Mouse (Mus musculus) MEL (cell line): ENCODE data around the gene AA467197. TPM values are rescaled to one million over a fixed set of nuclear protein-coding genes. Genes with fewer than 3 reads are reported as not detected.

Experiments used
- DNase-seq: peaks from one replicate; pipeline ENCODE4 v3.0.0; 2011; ENCODE audit warnings: low read depth, low spot score
- H3K27ac ChIP-seq: 2 replicates; pipeline ENCODE4 v1.5.1; 2012; ENCODE audit warnings: low read depth, mild to moderate bottlenecking, control low read depth, low read length, moderate library complexity; ENCODE audit not compliant: control insufficient read depth
- H3K27me3 ChIP-seq, 2 experiments: fragments of 150-350 bp in 1 of 2; sonication (generic) in 1 of 2; 2 replicates each; pipeline ENCODE4 v1.6.1; 2012; ENCODE audit warnings: low read length in 2 of 2, mild to moderate bottlenecking in 2 of 2, improper control_type of control experiment in 1 of 2, moderate library complexity in 1 of 2; ENCODE audit not compliant: insufficient read depth in 2 of 2, control insufficient read depth in 1 of 2
- H3K36me3 ChIP-seq, 2 experiments: 2 replicates each; pipeline ENCODE4 v1.6.1; 2012 to 2014; ENCODE audit warnings: low read length in 2 of 2, improper control_type of control experiment in 1 of 2, inconsistent platforms in 1 of 2, mild to moderate bottlenecking in 1 of 2; ENCODE audit not compliant: insufficient read depth in 2 of 2, control insufficient read depth in 1 of 2
- H3K4me1 ChIP-seq, 2 experiments: fragments of 150-350 bp in 1 of 2; sonication (generic) in 1 of 2; 2 replicates each; pipeline ENCODE4 v1.6.1; 2012; ENCODE audit warnings: low read length in 2 of 2, improper control_type of control experiment in 1 of 2, mild to moderate bottlenecking in 1 of 2; ENCODE audit not compliant: insufficient read depth in 2 of 2, control insufficient read depth in 1 of 2
- H3K4me3 ChIP-seq, 2 experiments: fragments of 150-350 bp in 1 of 2; sonication (generic) in 1 of 2; 2 replicates each; pipeline ENCODE4 v1.5.1; 2012; ENCODE audit warnings: low read depth in 2 of 2, low read length in 2 of 2, mild to moderate bottlenecking in 2 of 2, moderate library complexity in 2 of 2, control low read depth in 1 of 2, improper control_type of control experiment in 1 of 2; ENCODE audit not compliant: control insufficient read depth in 1 of 2, insufficient read depth in 1 of 2
- H3K79me2 ChIP-seq: 2 replicates; pipeline ENCODE4 v1.6.1; 2012; ENCODE audit warnings: mild to moderate bottlenecking, low read length, moderate library complexity; ENCODE audit not compliant: control insufficient read depth, poor library complexity, insufficient read depth
- H3K9ac ChIP-seq: 2 replicates; pipeline ENCODE4 v1.6.1; 2012; ENCODE audit warnings: low read depth, mild to moderate bottlenecking, control low read depth, low read length, moderate library complexity; ENCODE audit not compliant: control insufficient read depth, poor library complexity, severe bottlenecking
- H3K9me3 ChIP-seq: fragments of 150-350 bp; sonication (generic); replicated peaks from 2 replicates; pipeline ENCODE4 v1.6.1; 2012; ENCODE audit warnings: mild to moderate bottlenecking, low read length, improper control_type of control experiment, moderate library complexity; ENCODE audit not compliant: insufficient read depth
- BHLHE40 ChIP-seq: IDR thresholded peaks from 2 replicates; pipeline ENCODE4 v1.6.1; 2012; ENCODE audit warnings: low read depth, mild to moderate bottlenecking, inconsistent platforms, low read length, improper control_type of control experiment, borderline replicate concordance
- CHD1 ChIP-seq: IDR thresholded peaks from 2 replicates; pipeline ENCODE4 v1.6.1; 2012; ENCODE audit warnings: low read depth, mild to moderate bottlenecking, inconsistent platforms, low read length, improper control_type of control experiment
- CTCF ChIP-seq, 3 experiments: IDR thresholded peaks in 2 of 3; conservative IDR thresholded peaks in 1 of 3; 2 replicates each; pipeline ENCODE4 v1.5.1; 2011 to 2012; ENCODE audit warnings: low read length in 3 of 3, low read depth in 2 of 3, mild to moderate bottlenecking in 2 of 3, improper control_type of control experiment in 1 of 3, inconsistent platforms in 1 of 3, mixed read lengths in 1 of 3, moderate library complexity in 1 of 3; ENCODE audit not compliant: control insufficient read depth in 1 of 3, insufficient read depth in 1 of 3, poor library complexity in 1 of 3, severe bottlenecking in 1 of 3
- EP300 ChIP-seq, 2 experiments: IDR thresholded peaks; 2 replicates each; pipeline ENCODE4 v1.6.1; 2011; ENCODE audit warnings: improper control_type of control experiment in 2 of 2, low read length in 2 of 2, low read depth in 1 of 2, mild to moderate bottlenecking in 1 of 2
- ETS1 ChIP-seq: IDR thresholded peaks from 2 replicates; pipeline ENCODE4 v1.6.1; 2012; ENCODE audit warnings: low read depth, mild to moderate bottlenecking, inconsistent platforms, low read length, improper control_type of control experiment, moderate library complexity
- GABPA ChIP-seq: IDR thresholded peaks from 2 replicates; pipeline ENCODE4 v1.6.1; 2012; ENCODE audit warnings: low read depth, mild to moderate bottlenecking, inconsistent platforms, low read length, improper control_type of control experiment, moderate library complexity
- JUND ChIP-seq: IDR thresholded peaks from 2 replicates; pipeline ENCODE4 v1.6.1; 2011; ENCODE audit warnings: low read depth, mild to moderate bottlenecking, improper control_type of control experiment, low read length
- KAT2A ChIP-seq: conservative IDR thresholded peaks from 2 replicates; pipeline ENCODE4 v1.6.1; 2012; ENCODE audit warnings: low read depth, low read length, improper control_type of control experiment, inconsistent platforms
- MAFK ChIP-seq: IDR thresholded peaks from 2 replicates; pipeline ENCODE4 v1.6.1; 2011; ENCODE audit warnings: low read depth, mild to moderate bottlenecking, low read length, improper control_type of control experiment, borderline replicate concordance
- MAX ChIP-seq: IDR thresholded peaks from 2 replicates; pipeline ENCODE4 v1.6.1; 2011; ENCODE audit warnings: low read length, improper control_type of control experiment
- MAZ ChIP-seq: IDR thresholded peaks from 2 replicates; pipeline ENCODE4 v1.6.1; 2012; ENCODE audit warnings: low read depth, mild to moderate bottlenecking, inconsistent platforms, low read length, improper control_type of control experiment
- MXI1 ChIP-seq: IDR thresholded peaks from 2 replicates; pipeline ENCODE4 v1.6.1; 2011; ENCODE audit warnings: mild to moderate bottlenecking, low read depth, low read length, improper control_type of control experiment
- MYB ChIP-seq: IDR thresholded peaks from 2 replicates; pipeline ENCODE4 v1.6.1; 2011; ENCODE audit warnings: mild to moderate bottlenecking, low read depth, low read length, improper control_type of control experiment
- NRF1 ChIP-seq: IDR thresholded peaks from 2 replicates; pipeline ENCODE4 v1.6.1; 2014; ENCODE audit warnings: low read depth, mild to moderate bottlenecking, inconsistent platforms, low read length, improper control_type of control experiment, moderate library complexity; ENCODE audit not compliant: poor library complexity, insufficient read depth, severe bottlenecking
- RAD21 ChIP-seq: IDR thresholded peaks from 2 replicates; pipeline ENCODE4 v1.6.1; 2011; ENCODE audit warnings: mild to moderate bottlenecking, low read depth, low read length, improper control_type of control experiment
- RCOR1 ChIP-seq: IDR thresholded peaks from 2 replicates; pipeline ENCODE4 v1.6.1; 2012; ENCODE audit warnings: low read depth, mild to moderate bottlenecking, inconsistent platforms, low read length, improper control_type of control experiment
- SMC3 ChIP-seq: IDR thresholded peaks from 2 replicates; pipeline ENCODE4 v1.6.1; 2011; ENCODE audit warnings: low read depth, low read length, improper control_type of control experiment
- TAL1 ChIP-seq: IDR thresholded peaks from 2 replicates; pipeline ENCODE4 v1.6.1; 2012; ENCODE audit warnings: mild to moderate bottlenecking, inconsistent platforms, low read length, moderate library complexity, mixed read lengths
- TBP ChIP-seq: IDR thresholded peaks from 2 replicates; pipeline ENCODE4 v1.8.0; 2011; ENCODE audit warnings: low read depth, low read length, improper control_type of control experiment
- TCF12 ChIP-seq: IDR thresholded peaks from 2 replicates; pipeline ENCODE4 v1.6.1; 2014; ENCODE audit warnings: low read depth, mild to moderate bottlenecking, inconsistent platforms, low read length, improper control_type of control experiment, moderate library complexity
- USF2 ChIP-seq, 2 experiments: IDR thresholded peaks; 2 replicates each; pipeline ENCODE4 v1.6.1; 2011 to 2012; ENCODE audit warnings: improper control_type of control experiment in 2 of 2, low read length in 2 of 2, borderline replicate concordance in 1 of 2, inconsistent platforms in 1 of 2, low read depth in 1 of 2, mild to moderate bottlenecking in 1 of 2; ENCODE audit not compliant: insufficient read depth in 1 of 2
- ZC3H11A ChIP-seq: IDR thresholded peaks from 2 replicates; pipeline ENCODE4 v1.6.1; 2012; ENCODE audit warnings: low read depth, mild to moderate bottlenecking, inconsistent platforms, low read length, improper control_type of control experiment
- ZMIZ1 ChIP-seq: IDR thresholded peaks from 2 replicates; pipeline ENCODE4 v1.6.1; 2012; ENCODE audit warnings: low read depth, mild to moderate bottlenecking, inconsistent platforms, low read length, improper control_type of control experiment, moderate library complexity
- polyA plus RNA-seq, 2 experiments: library from polyadenylated mRNA; stranded (reverse) in 1 of 2; unstranded in 1 of 2; fragments of >175 nt in 1 of 2; fragments of >200 nt in 1 of 2; gene quantifications; 2 replicates each; pipeline versions ENCODE4 v1.2.1 to v1.2.4; 2012; ENCODE audit warnings: low replicate concordance in 2 of 2, low read depth in 1 of 2; ENCODE audit not compliant: insufficient read length in 2 of 2, insufficient read depth in 1 of 2, missing spikeins in 1 of 2
- total RNA-seq: library from RNA; depleted of rRNA; stranded (reverse); fragments of 300-350 nt; gene quantifications from 2 replicates; pipeline ENCODE4 v1.2.3, GENCODE M21; 2012

The AA467197 gene
- total and polyA plus RNA-seq, 3 experiments = not detected

- no peak overlapping the region for H3K27ac ChIP-seq
- TF ChIP-seq TBP (no peak), ZMIZ1 (no peak), JUND (no peak), ZC3H11A (0 out of 2 replicates have a peak, but pooled peaks have one; percentile 13), SMC3 (peak; percentile 38), NRF1 (no peak), RAD21 (peak; percentile 47), GABPA (no peak), CTCF (IDR thresholded peaks at IDR 0.05 in 2 of 3, conservative IDR thresholded peaks at IDR 0.05 in 1 of 3; ENCODE audit: control insufficient read depth in 1 of 3, insufficient read depth in 1 of 3, low read depth in 2 of 3, low read length in 3 of 3, poor library complexity in 1 of 3, severe bottlenecking in 1 of 3) (peak in 2 of 3 experiments; percentile 30 to 45; a peak in 3 of 6 replicates)
- no peaks in the 10 kb centered on the region for H3K27me3 ChIP-seq
- peak; percentile 11 for DNase-seq
- no peaks in the 10 kb centered on the region for H3K36me3 ChIP-seq
- H3K4me3 ChIP-seq = no peak overlapping the region
- H3K4me1 ChIP-seq = no peaks in the 10 kb centered on the region
- no peak overlapping the region for H3K9ac ChIP-seq
- no peaks in the 10 kb centered on the region for H3K9me3 ChIP-seq
- H3K79me2 ChIP-seq = no peaks in the 10 kb centered on the region
Observed at GRCm38 (mm10) chr2:122667856-122668255, 31.1 kb downstream of the AA467197 start.

- Histone ChIP-seq H3K4me1 (no peaks in the 10 kb centered on the region), H3K36me3 (no peaks in the 10 kb centered on the region), H3K27ac (no peak overlapping the region), H3K9me3 (no peaks in the 10 kb centered on the region), H3K27me3 (no peaks in the 10 kb centered on the region), H3K4me3 (no peak overlapping the region), H3K9ac (no peak overlapping the region), H3K79me2 (no peaks in the 10 kb centered on the region)
- no peak for TF ChIP-seq EP300 (IDR thresholded peaks at IDR 0.05; ENCODE audit: low read depth in 1 of 2, low read length in 2 of 2)
- DNase-seq = no peak
Observed at GRCm38 (mm10) chr2:122671714-122672113, 34.9 kb downstream of the AA467197 start.

GRCm38 (mm10) chr2:122672841-122673240 is 36.1 kb downstream of the AA467197 start:
- H3K4me1 ChIP-seq = no peaks in the 10 kb centered on the region
- H3K9me3 ChIP-seq = no peaks in the 10 kb centered on the region
- DNase-seq = no peak
- H3K27ac ChIP-seq = no peak overlapping the region
- no peaks in the 10 kb centered on the region for H3K79me2 ChIP-seq
- no peak overlapping the region for H3K4me3 ChIP-seq
- H3K9ac ChIP-seq = no peak overlapping the region
- H3K36me3 ChIP-seq = no peaks in the 10 kb centered on the region
- TF ChIP-seq MAX (no peak), ZMIZ1 (no peak), RCOR1 (no peak), TCF12 (no peak), BHLHE40 (no peak), MAZ (no peak), MAFK (no peak), KAT2A (no peak), MXI1 (no peak), ETS1 (no peak), USF2 (IDR thresholded peaks at IDR 0.05; ENCODE audit: borderline replicate concordance in 1 of 2, insufficient read depth in 1 of 2, low read depth in 1 of 2, low read length in 2 of 2) (no peak), CHD1 (no peak), MYB (no peak), JUND (no peak), TAL1 (no peak), EP300 (IDR thresholded peaks at IDR 0.05; ENCODE audit: low read depth in 1 of 2, low read length in 2 of 2) (no peak)
- no peaks in the 10 kb centered on the region for H3K27me3 ChIP-seq
